Mouse (Mus musculus) megakaryocyte, adult 5-6 weeks (primary cell): ENCODE results near the gene Tctn1. TPM values are rescaled to one million over a fixed set of nuclear protein-coding genes. Genes with fewer than 3 reads are reported as not detected.
A peak's percentile ranks its signal among the peaks of the same experiment; 100 is the strongest.

ENCODE experiments used
- ATAC-seq: 2 replicates; pipeline ENCODE4 v1.8.0; 2016; ENCODE audit warnings: mild to moderate bottlenecking, inconsistent platforms; ENCODE audit not compliant: poor library complexity, severe bottlenecking
- total RNA-seq, 2 experiments: library from RNA; stranded (forward) in 1 of 2; stranded (reverse) in 1 of 2; fragments of 153-499, 151-499 nt in 1 of 2; fragments of 221-1000, 200-1000 nt in 1 of 2; gene quantifications; 2 replicates each; pipeline versions ENCODE4 v1.2.3 to v1.2.4; 2015 to 2017

Gene Tctn1
- total RNA-seq (2015), result 3.2 and 4.3 TPM in 2 replicates
- total RNA-seq (2017), result 3.5 and 6.5 TPM in 2 replicates

- ATAC-seq, result peak; percentile 93
Measured at GRCm38 (mm10) chr5:122263933-122264905, at the start of gene Tctn1. Tctn1 (minus strand) TSS chr5:122264460.

DNA sequence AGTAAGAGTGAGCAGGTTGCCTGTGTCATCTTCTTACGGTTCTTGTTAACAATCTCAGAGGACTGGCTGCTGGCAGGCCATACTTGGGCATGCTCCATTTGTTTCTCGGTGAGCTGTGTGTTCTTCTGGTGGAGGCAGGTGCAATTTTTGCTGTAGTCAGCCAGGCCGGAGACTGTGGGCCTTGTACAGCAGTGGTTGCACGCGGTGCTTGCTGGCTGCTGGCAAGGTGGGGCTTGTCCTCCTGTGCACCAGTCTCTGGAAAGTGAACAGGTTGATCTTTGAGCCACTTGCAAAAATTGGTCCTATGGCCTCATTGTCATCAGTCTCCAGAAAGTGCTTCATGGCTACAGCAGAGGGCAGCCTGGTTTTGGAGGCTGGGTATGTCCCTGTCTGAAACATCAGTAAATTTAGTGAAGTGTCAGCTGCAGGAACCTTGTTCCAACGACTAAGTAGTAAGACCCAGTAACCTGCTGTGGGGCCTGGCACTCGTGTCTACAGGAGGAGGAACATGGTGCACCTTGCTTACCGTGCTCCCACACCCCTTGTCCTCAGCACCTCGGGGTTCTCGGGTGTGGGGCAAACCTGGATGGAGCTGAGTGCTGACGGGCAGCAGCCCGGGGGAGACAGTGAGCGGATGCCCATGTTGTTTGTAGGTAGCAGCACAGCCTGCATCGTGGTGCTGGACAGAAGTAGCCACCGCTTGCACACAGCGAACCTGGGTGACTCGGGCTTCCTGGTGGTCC lies 48.9 kb upstream of the Tctn1 start:
- ATAC-seq, result no peak

DNA sequence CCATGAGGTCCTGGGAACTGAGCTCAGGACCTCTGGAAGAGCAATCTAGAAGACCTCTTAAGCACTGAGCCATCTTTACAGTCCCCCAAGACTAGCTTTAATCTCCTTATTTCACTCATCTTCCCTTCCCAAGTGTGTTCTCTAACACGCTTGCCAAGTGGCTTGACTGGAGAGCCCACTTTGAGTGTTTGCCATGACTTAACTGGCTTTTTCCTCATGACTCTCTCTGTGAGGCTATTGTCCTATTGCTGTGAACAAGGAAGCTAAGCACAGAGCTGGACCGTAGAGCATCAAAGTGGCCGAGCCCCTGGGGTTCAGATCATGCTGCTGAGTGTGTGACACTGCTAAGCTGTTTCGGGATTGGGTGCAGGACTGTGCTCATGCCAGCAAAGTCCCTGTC lies 48.1 kb upstream of the Tctn1 start:
- no peak for ATAC-seq

DNA sequence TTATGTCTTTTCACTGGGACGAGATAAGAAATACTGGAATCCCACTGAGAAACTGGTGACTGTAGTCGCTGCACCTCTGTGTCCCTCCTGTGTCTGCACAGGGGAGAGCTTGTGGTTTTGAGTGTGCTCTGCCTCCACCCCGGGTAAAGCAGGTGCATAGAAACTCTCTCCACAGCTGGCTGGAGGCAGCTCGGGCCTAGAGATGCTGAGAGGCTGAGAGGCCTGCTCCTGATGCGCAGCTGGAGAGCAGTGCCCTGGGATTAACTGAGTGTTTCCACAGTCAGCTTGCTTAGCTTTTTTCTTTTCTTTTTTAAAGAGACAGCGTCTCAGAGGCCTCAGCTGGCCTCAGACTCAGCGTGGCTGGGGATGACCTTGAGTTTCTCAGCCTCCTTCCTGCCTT lies 47.4 kb upstream of the Tctn1 start:
- no peak for ATAC-seq

DNA sequence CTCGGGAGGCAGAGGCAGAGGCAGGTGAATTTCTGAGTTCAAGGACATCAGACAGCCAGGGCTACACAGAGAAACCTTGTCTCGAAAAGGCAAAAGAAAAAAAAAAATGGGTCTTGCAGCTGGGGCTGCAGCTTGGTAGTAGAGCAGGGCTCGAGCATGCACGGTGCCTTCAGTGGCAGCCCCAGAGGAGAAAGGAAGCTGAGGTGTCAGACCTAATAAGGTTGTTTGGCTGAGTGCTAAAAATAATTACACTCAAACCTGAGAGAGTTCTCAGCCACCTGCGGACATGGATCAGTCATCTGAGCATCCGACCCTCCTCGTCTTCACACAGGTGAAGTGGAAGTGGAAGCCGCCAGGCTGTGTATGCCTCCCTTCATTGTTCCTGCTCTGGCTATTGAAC lies 46.4 kb upstream of the Tctn1 start:
- no peak for ATAC-seq

DNA sequence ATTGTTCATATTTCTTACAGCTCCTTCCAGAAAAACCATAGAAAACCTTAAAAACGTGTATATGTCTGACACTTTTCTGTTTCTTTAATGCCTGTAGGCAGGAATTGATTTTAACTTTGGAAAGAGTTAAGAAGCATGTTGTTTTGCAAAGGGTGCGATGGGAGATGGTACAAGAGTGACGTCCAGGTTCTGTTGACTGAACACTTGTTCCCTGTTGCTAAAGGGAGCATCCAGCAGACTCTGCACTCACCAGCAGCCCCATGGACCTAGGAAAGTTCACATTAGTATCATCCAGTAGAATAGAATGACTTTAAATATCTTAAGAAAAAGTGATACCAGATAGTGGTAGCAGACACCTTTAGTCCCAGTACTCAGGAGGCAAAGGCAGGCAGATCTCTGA lies 42.3 kb upstream of the Tctn1 start:
- ATAC-seq, result no peak

DNA sequence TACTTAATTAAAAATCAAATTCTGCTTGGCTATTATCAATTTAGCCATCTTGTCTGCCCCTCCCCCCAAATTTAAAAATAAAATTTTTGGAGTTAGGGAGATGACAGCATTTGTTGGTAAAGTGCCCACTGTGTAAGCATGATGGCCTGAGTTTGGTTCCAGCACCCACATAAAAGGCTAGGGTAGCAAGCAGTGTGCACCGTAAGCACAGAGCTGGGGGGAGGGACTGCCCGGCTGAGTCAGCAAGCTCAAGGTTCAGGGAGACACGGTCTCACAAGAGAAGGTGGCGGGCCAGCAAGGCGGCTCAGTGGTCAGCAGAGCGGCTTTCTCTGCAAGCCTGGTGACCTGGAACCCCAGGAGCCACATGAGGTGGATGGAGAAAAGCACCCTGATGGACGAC lies 41.2 kb upstream of the Tctn1 start:
- ATAC-seq, result no peak

DNA sequence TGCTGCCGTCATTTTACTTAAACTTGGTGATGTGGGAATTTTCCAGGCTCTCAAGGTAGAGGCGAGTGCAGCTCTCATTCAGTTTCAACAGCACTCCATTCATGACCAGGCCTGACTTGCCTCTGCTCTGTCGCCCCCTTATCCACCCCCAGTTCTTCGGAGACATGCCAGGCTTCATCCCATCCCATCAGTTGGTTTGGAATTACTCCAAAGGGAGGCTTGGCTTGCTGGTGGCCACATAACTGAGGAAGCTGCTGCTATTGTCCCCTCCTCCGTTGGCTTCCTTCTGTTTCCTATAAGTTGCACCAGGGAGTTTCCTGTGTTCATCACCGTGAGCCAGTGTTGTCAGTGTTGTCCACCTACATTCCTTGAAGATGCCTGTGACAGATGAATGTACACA lies 40.3 kb upstream of the Tctn1 start:
- no peak for ATAC-seq

GRCm38 (mm10) chr5:122303937-122304336 lies 39.7 kb upstream of the Tctn1 start:
- no peak for ATAC-seq

DNA sequence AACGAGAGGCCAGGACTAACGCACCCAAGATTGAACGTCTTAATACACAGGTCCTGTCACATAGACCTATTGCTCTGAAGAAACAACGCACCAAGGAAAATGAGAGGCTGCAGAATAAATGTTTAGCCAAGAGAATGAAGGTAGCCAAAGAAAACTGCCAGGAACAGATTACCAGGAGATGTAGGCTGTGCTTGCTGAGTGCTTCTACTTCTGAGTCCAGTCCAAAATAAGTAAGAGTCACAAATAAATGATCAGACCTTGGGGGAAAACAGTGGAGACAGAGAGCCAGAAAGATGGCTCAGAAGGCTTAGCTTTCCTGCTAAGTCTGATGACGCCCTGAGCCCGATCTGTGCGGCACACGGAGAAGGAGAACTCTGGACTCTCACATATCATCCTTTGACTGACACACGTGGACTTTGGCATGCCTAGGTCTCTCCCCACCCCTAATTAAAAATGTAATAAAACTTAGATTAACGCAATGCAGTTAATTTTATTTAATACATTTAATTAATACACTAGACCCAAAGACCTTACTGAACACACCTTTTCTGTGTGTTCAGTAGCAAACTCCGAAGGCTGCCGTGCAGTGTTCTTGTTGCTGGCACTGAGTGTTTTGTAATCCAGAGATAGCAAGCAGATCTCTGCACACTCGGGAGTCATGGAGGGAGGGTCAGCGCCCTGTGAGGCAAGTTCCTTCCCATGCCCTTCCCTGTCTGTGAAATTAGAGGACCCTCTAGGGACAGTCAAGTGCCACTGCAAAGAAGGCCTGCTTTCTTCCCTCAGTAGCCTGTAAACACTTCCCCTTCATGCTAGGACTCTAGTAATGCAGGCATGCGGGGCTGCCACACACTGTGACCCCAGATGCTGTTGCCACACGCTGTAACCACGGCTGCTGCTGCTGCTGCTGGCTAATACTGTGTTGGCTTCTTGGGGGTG lies 38.8 kb upstream of the Tctn1 start:
- ATAC-seq, result peak; percentile 91

DNA sequence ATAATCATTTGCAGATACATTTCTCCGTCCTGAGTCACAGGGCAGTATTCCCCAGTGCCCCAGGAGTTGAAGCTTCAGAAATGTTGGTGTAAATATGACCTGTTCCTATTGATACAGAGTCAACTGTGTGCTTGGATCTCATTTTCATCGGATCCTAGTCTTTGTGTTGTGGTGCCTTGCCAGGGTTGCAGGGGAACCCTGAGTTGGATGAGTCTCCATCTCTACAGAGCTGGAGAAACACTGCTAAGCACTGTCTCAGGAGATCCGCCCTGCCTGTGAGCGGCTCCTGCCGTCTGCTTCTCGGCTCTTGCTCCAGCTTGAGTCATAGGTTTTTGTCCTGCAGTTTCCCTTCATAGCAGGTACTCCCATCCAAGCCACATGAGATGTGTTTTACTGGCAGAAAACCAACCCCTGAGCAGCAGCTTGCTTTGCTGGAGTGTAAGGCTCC lies 35.8 kb upstream of the Tctn1 start:
- ATAC-seq, result no peak

- ATAC-seq, result no peak
Measured at GRCm38 (mm10) chr5:122295113-122295935, 31.1 kb upstream of the Tctn1 start.

DNA sequence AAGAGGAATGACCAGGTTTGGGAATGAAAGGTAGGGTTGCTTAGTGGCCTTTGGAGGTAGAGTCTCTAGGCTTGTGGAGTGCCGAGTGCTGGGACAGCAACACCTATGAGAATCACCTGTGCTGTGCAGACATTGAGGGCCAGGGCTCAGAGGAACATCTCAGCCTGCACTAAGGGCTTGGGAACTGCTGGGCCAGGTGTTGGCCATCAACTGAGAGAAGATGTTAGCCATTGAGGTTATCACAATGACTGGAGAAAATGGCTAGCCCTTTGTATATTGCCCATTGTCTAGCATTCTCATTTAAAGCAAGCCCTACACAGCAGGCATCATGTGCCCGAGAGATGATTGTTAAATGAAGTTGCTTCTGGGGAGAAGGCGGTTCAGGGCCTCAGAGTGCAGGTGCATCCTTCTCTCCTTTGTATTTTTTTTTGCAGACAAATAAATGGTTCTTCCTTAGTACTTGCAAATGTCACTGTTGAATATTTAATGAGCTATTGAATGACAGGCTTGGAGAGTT lies 30.0 kb upstream of the Tctn1 start:
- no peak for ATAC-seq

DNA sequence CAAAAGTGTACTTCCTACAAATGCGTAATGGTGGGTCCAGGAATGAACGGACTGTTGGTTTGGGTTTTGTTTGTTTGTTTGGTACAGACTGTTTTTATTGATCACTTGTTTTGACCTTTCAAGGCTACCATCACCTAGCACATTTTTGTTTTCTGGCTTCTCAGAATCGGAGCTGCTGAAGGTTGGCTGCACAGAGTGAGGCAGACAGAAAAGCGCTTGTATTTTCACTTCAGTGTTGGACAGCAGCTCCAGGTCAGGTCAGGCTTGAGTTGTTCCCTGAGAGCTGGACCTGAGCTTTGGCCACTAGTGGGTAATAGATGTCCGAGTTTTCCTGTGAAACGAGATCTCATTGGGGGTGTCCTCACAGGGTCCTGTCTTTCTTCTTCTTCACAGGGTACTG lies 28.9 kb upstream of the Tctn1 start:
- no peak for ATAC-seq

GRCm38 (mm10) chr5:122291553-122292339 lies 27.5 kb upstream of the Tctn1 start:
- ATAC-seq, result no peak

- no peak for ATAC-seq
Measured at GRCm38 (mm10) chr5:122291149-122291548, 26.9 kb upstream of the Tctn1 start.

- ATAC-seq, result no peak
Measured at GRCm38 (mm10) chr5:122288147-122288811, 24.0 kb upstream of the Tctn1 start.

- no peak for ATAC-seq
Measured at GRCm38 (mm10) chr5:122287026-122287425, 22.8 kb upstream of the Tctn1 start.
